Mouse (Mus musculus) embryonic facial prominence, embryonic 15.5 days (tissue): ENCODE results near the gene Yipf2. TPM values are rescaled to one million over a fixed set of nuclear protein-coding genes. Genes with fewer than 3 reads are reported as not detected.

ENCODE experiments used
- ATAC-seq: fragments of 200-750 bp; cut with Nextera tagmentation; 2 replicates; pipeline ENCODE4 v1.8.0; 2017; ENCODE audit warnings: low read depth, moderate TSS enrichment; ENCODE audit not compliant: insufficient number of reproducible peaks, low FRiP score, low TSS enrichment
- H3K27ac ChIP-seq: fragments of 300-500 bp; sonication (generic); replicated peaks from 2 replicates; pipeline ENCODE4 v1.5.1; 2015; ENCODE audit warnings: mild to moderate bottlenecking, inconsistent platforms
- H3K27me3 ChIP-seq: fragments of 300-500 bp; sonication (generic); 2 replicates; pipeline ENCODE4 v1.6.1; 2015; ENCODE audit warnings: inconsistent platforms
- H3K36me3 ChIP-seq: fragments of 300-500 bp; sonication (generic); 2 replicates; pipeline ENCODE4 v1.6.1; 2015; ENCODE audit warnings: mild to moderate bottlenecking, inconsistent platforms
- H3K4me1 ChIP-seq: fragments of 300-500 bp; sonication (generic); 2 replicates; pipeline ENCODE4 v1.6.1; 2015; ENCODE audit warnings: inconsistent platforms
- H3K4me2 ChIP-seq: fragments of 300-500 bp; sonication (generic); replicated peaks from 2 replicates; pipeline ENCODE4 v1.6.1; 2015; ENCODE audit warnings: mild to moderate bottlenecking, inconsistent platforms
- H3K4me3 ChIP-seq: fragments of 300-500 bp; sonication (generic); replicated peaks from 2 replicates; pipeline ENCODE4 v1.5.1; 2015; ENCODE audit warnings: mild to moderate bottlenecking, inconsistent platforms
- H3K9ac ChIP-seq: fragments of 300-500 bp; sonication (generic); 2 replicates; pipeline ENCODE4 v1.6.1; 2015; ENCODE audit warnings: inconsistent platforms
- H3K9me3 ChIP-seq: fragments of 300-500 bp; sonication (generic); replicated peaks from 2 replicates; pipeline ENCODE4 v1.6.1; 2016; ENCODE audit warnings: inconsistent platforms
- WGBS: fragments of 180-500 bp; shearing (Covaris S2); methylation state at CpG from one replicate; pipeline ENCODE4 v1.1.7; 2015; 5-methylcytosine and 5-hydroxymethylcytosine counted together
- polyA plus RNA-seq: library from polyadenylated mRNA; unstranded; fragments of >200 nt; fragmentation: Nextera tagmentation; extraction: Ambion mirVana; gene quantifications from 2 replicates; pipeline ENCODE4 v1.2.1, GENCODE M21; 2015

The Yipf2 gene
- polyA plus RNA-seq, 1 experiment from 2014 or later = 29.2 TPM

GRCm38 (mm10) chr9:21575253-21575652 is 17.4 kb downstream of the Yipf2 start:
- H3K27ac ChIP-seq = no peak overlapping the region
- H3K4me3 ChIP-seq = no peak overlapping the region
- H3K36me3 ChIP-seq = peaks cover 95% of the 10 kb centered on the region
- H3K9me3 ChIP-seq = no peaks in the 10 kb centered on the region
- 89% methylated on average over 10 of the region's 10 CpGs for WGBS
- H3K27me3 ChIP-seq = no peaks in the 10 kb centered on the region
- no peaks in the 10 kb centered on the region for H3K4me1 ChIP-seq
- H3K9ac ChIP-seq = no peak overlapping the region
- no peak overlapping the region for H3K4me2 ChIP-seq
- no peak for ATAC-seq

GRCm38 (mm10) chr9:21574012-21574801 is 18.4 kb downstream of the Yipf2 start:
- peaks cover 94% of the 10 kb centered on the region for H3K36me3 ChIP-seq
- H3K9ac ChIP-seq = no peak overlapping the region
- H3K27ac ChIP-seq = no peak overlapping the region
- 0 out of 2 replicates have a peak, but pooled peaks have one; percentile 59 for ATAC-seq
- H3K4me3 ChIP-seq = no peak overlapping the region
- no peak overlapping the region for H3K4me2 ChIP-seq
- 91% methylated on average over 8 of the region's 8 CpGs for WGBS
- H3K9me3 ChIP-seq = no peaks in the 10 kb centered on the region
- H3K4me1 ChIP-seq = no peaks in the 10 kb centered on the region
- no peaks in the 10 kb centered on the region for H3K27me3 ChIP-seq

GRCm38 (mm10) chr9:21568657-21569255 is 23.9 kb downstream of the Yipf2 start:
- Histone ChIP-seq H3K4me3 (no peak overlapping the region), H3K4me2 (no peak overlapping the region), H3K4me1 (no peaks in the 10 kb centered on the region), H3K27me3 (no peaks in the 10 kb centered on the region), H3K36me3 (peaks cover 45% of the 10 kb centered on the region), H3K9me3 (no peaks in the 10 kb centered on the region), H3K9ac (no peak overlapping the region), H3K27ac (no peak overlapping the region)
- 85% methylated on average over 8 of the region's 8 CpGs for WGBS
- ATAC-seq = no peak

GRCm38 (mm10) chr9:21567051-21567450 is 25.6 kb downstream of the Yipf2 start:
- Histone ChIP-seq H3K27me3 (no peaks in the 10 kb centered on the region), H3K9ac (no peak overlapping the region), H3K36me3 (peaks cover 33% of the 10 kb centered on the region), H3K4me1 (no peaks in the 10 kb centered on the region), H3K4me3 (no peak overlapping the region), H3K4me2 (no peak overlapping the region), H3K27ac (no peak overlapping the region), H3K9me3 (no peaks in the 10 kb centered on the region)
- no peak for ATAC-seq
- 85% methylated on average over 2 of the region's 2 CpGs for WGBS

GRCm38 (mm10) chr9:21566538-21566937 is 26.1 kb downstream of the Yipf2 start:
- Histone ChIP-seq H3K9ac (no peak overlapping the region), H3K4me2 (no peak overlapping the region), H3K4me3 (no peak overlapping the region), H3K27ac (no peak overlapping the region), H3K9me3 (no peaks in the 10 kb centered on the region), H3K36me3 (peaks cover 28% of the 10 kb centered on the region), H3K4me1 (no peaks in the 10 kb centered on the region), H3K27me3 (no peaks in the 10 kb centered on the region)
- no peak for ATAC-seq
- 85% methylated on average over 1 of the region's 1 CpGs for WGBS

- peaks cover 13% of the 10 kb centered on the region; the same call in 1 of the 2 replicates for H3K36me3 ChIP-seq
- no peaks in the 10 kb centered on the region for H3K27me3 ChIP-seq
- H3K4me2 ChIP-seq = no peak overlapping the region
- no peak overlapping the region for H3K9ac ChIP-seq
- H3K4me3 ChIP-seq = no peak overlapping the region
- 83% methylated on average over 4 of the region's 4 CpGs for WGBS
- ATAC-seq = no peak
- no peaks in the 10 kb centered on the region for H3K4me1 ChIP-seq
- H3K9me3 ChIP-seq = no peaks in the 10 kb centered on the region
- no peak overlapping the region for H3K27ac ChIP-seq
These were observed 27.5 kb downstream of the Yipf2 start for GRCm38 (mm10) chr9:21565004-21565586.

- Histone ChIP-seq H3K27me3 (no peaks in the 10 kb centered on the region), H3K36me3 (peaks cover 7% of the 10 kb centered on the region; the same call in 1 of the 2 replicates), H3K9me3 (no peaks in the 10 kb centered on the region), H3K9ac (no peak overlapping the region), H3K4me2 (no peak overlapping the region), H3K4me1 (no peaks in the 10 kb centered on the region), H3K27ac (no peak overlapping the region), H3K4me3 (no peak overlapping the region)
- no peak for ATAC-seq
- 71% methylated on average over 1 of the region's 1 CpGs for WGBS
These were observed 28.2 kb downstream of the Yipf2 start for GRCm38 (mm10) chr9:21564420-21564819.

- ATAC-seq = no peak
These were observed 33.5 kb downstream of the Yipf2 start for GRCm38 (mm10) chr9:21559151-21559550.

GRCm38 (mm10) chr9:21558366-21558765 is 34.3 kb downstream of the Yipf2 start:
- Histone ChIP-seq H3K27me3 (no peaks in the 10 kb centered on the region), H3K9me3 (no peaks in the 10 kb centered on the region), H3K4me2 (no peak overlapping the region), H3K27ac (no peak overlapping the region), H3K4me1 (0 out of 2 replicates have a peak, but pooled peaks cover 4% of the 10 kb centered on the region), H3K36me3 (peaks cover 19% of the 10 kb centered on the region; the same call in 1 of the 2 replicates), H3K9ac (no peak overlapping the region), H3K4me3 (no peak overlapping the region)
- WGBS = 86% methylated on average over 4 of the region's 4 CpGs
- ATAC-seq = no peak

More at GRCm38 (mm10) chr9:21559151-21559550, 33.5 kb downstream of the Yipf2 start:
- WGBS = 94% methylated on average over 3 of the region's 3 CpGs
- H3K36me3 ChIP-seq = peaks cover 13% of the 10 kb centered on the region; the same call in 1 of the 2 replicates
- no peak overlapping the region for H3K9ac ChIP-seq
- no peaks in the 10 kb centered on the region for H3K9me3 ChIP-seq
- no peak overlapping the region for H3K4me2 ChIP-seq
- H3K4me3 ChIP-seq = no peak overlapping the region
- H3K27ac ChIP-seq = no peak overlapping the region
- 0 out of 2 replicates have a peak, but pooled peaks cover 4% of the 10 kb centered on the region for H3K4me1 ChIP-seq
- no peaks in the 10 kb centered on the region for H3K27me3 ChIP-seq

- Histone ChIP-seq H3K9me3 (no peaks in the 10 kb centered on the region), H3K4me2 (no peak overlapping the region), H3K4me3 (no peak overlapping the region), H3K36me3 (peaks cover 19% of the 10 kb centered on the region; the same call in 1 of the 2 replicates), H3K9ac (no peak overlapping the region), H3K4me1 (0 out of 2 replicates have a peak, but pooled peaks cover 4% of the 10 kb centered on the region), H3K27me3 (no peaks in the 10 kb centered on the region), H3K27ac (no peak overlapping the region)
- WGBS = 83% methylated on average over 2 of the region's 2 CpGs
- no peak for ATAC-seq
These were observed 35.1 kb downstream of the Yipf2 start for GRCm38 (mm10) chr9:21557556-21557955.

GRCm38 (mm10) chr9:21556996-21557395 is 35.6 kb downstream of the Yipf2 start:
- Histone ChIP-seq H3K27me3 (no peaks in the 10 kb centered on the region), H3K9me3 (no peaks in the 10 kb centered on the region), H3K27ac (no peak overlapping the region), H3K36me3 (peaks cover 19% of the 10 kb centered on the region; the same call in 1 of the 2 replicates), H3K4me3 (no peak overlapping the region), H3K9ac (no peak overlapping the region), H3K4me1 (0 out of 2 replicates have a peak, but pooled peaks cover 4% of the 10 kb centered on the region), H3K4me2 (no peak overlapping the region)
- ATAC-seq = no peak
- WGBS = 90% methylated on average over 2 of the region's 2 CpGs
